Mouse (Mus musculus): ENCODE data around the gene Morn1.

Gene Morn1

GRCm38 (mm10) chr4:155163685-155164084 is 77.3 kb downstream of the Morn1 start:
- no peak for DNase-seq

GRCm38 (mm10) chr4:155164550-155164949 is 78.2 kb downstream of the Morn1 start:
- DNase-seq: peak; percentile 99

GRCm38 (mm10) chr4:155165861-155166260 is 79.5 kb downstream of the Morn1 start:
- DNase-seq: no peak

- no peak for DNase-seq
These were observed 82.5 kb downstream of the Morn1 start for GRCm38 (mm10) chr4:155168835-155169252.

- no peak for DNase-seq
These were observed 84.3 kb downstream of the Morn1 start for GRCm38 (mm10) chr4:155170614-155171212.

- DNase-seq: no peak
These were observed 85.7 kb downstream of the Morn1 start for GRCm38 (mm10) chr4:155171961-155172533.

GRCm38 (mm10) chr4:155172909-155173821 is 86.8 kb downstream of the Morn1 start:
- peak; percentile 99 for DNase-seq

GRCm38 (mm10) chr4:155173822-155174785 is 87.7 kb downstream of the Morn1 start:
- DNase-seq: peak; percentile 94

GRCm38 (mm10) chr4:155176210-155176609 is 89.8 kb downstream of the Morn1 start:
- no peak for DNase-seq

GRCm38 (mm10) chr4:155178274-155178673 is 91.9 kb downstream of the Morn1 start:
- peak; percentile 99 for DNase-seq

- peak; percentile 98 for DNase-seq
These were observed 92.7 kb downstream of the Morn1 start for GRCm38 (mm10) chr4:155178981-155179512.

GRCm38 (mm10) chr4:155183201-155183600 is 96.8 kb downstream of the Morn1 start:
- DNase-seq: no peak

GRCm38 (mm10) chr4:155184248-155185070 is 98.1 kb downstream of the Morn1 start:
- DNase-seq: peak; percentile 91

- DNase-seq: no peak
These were observed 99.5 kb downstream of the Morn1 start for GRCm38 (mm10) chr4:155185845-155186244.

GRCm38 (mm10) chr4:155187192-155187674 is 100.9 kb downstream of the Morn1 start:
- DNase-seq: peak; percentile 97

GRCm38 (mm10) chr4:155188341-155188740 is 102.0 kb downstream of the Morn1 start:
- DNase-seq: peak; percentile 85

- DNase-seq: no peak
These were observed 102.4 kb downstream of the Morn1 start for GRCm38 (mm10) chr4:155188803-155189202.

GRCm38 (mm10) chr4:155189711-155190139 is 103.3 kb downstream of the Morn1 start:
- peak; percentile 98 for DNase-seq

GRCm38 (mm10) chr4:155190275-155190674 is 103.9 kb downstream of the Morn1 start:
- no peak for DNase-seq
